Mouse (Mus musculus) limb, embryonic 14.5 days (tissue): ENCODE results near the gene Rgs12. TPM values are rescaled to one million over a fixed set of nuclear protein-coding genes. Genes with fewer than 3 reads are reported as not detected.
A peak's percentile ranks its signal among the peaks of the same experiment; 100 is the strongest.

Experiments
- ATAC-seq: fragments of 200-750 bp; cut with Nextera tagmentation; 2 replicates; pipeline ENCODE4 v1.8.0; 2017; ENCODE audit warnings: low read depth, moderate number of reproducible peaks, moderate TSS enrichment; ENCODE audit not compliant: low FRiP score
- DNase-seq: peaks from one replicate; pipeline ENCODE4 v3.0.0-alpha.2; 2015; ENCODE audit warnings: low spot score
- H3K27ac ChIP-seq: fragments of 300-500 bp; sonication (generic); replicated peaks from 2 replicates; pipeline ENCODE4 v1.5.1; 2014; ENCODE audit warnings: low read depth, mild to moderate bottlenecking, low read length, moderate library complexity, mixed read lengths
- H3K27me3 ChIP-seq: fragments of 300-500 bp; sonication (generic); 2 replicates; pipeline ENCODE4 v1.6.1; 2014; ENCODE audit warnings: low read length, mixed read lengths; ENCODE audit not compliant: control insufficient read depth, insufficient read depth
- H3K36me3 ChIP-seq: fragments of 300-500 bp; sonication (generic); 2 replicates; pipeline ENCODE4 v1.6.1; 2014; ENCODE audit warnings: mild to moderate bottlenecking, low read length, moderate library complexity, mixed read lengths; ENCODE audit not compliant: control insufficient read depth, insufficient read depth
- H3K4me1 ChIP-seq: fragments of 300-500 bp; sonication (generic); 2 replicates; pipeline ENCODE4 v1.6.1; 2014; ENCODE audit warnings: antibody characterized with exemption, low read length, mixed read lengths; ENCODE audit not compliant: control insufficient read depth, insufficient read depth
- H3K4me2 ChIP-seq: fragments of 300-500 bp; sonication (generic); replicated peaks from 2 replicates; pipeline ENCODE4 v1.6.1; 2014; ENCODE audit warnings: low read depth, mild to moderate bottlenecking, low read length, moderate library complexity; ENCODE audit not compliant: severe bottlenecking
- H3K4me3 ChIP-seq: fragments of 300-500 bp; sonication (generic); replicated peaks from 2 replicates; pipeline ENCODE4 v1.5.1; 2014; ENCODE audit warnings: low read length
- H3K9ac ChIP-seq: fragments of 300-500 bp; sonication (generic); 2 replicates; pipeline ENCODE4 v1.6.1; 2014; ENCODE audit warnings: mild to moderate bottlenecking, low read depth, low read length, moderate library complexity; ENCODE audit not compliant: severe bottlenecking
- H3K9me3 ChIP-seq: fragments of 300-500 bp; sonication (generic); 2 replicates; pipeline ENCODE4 v1.6.1; 2016; ENCODE audit warnings: low read length; ENCODE audit not compliant: control insufficient read depth
- POLR2A ChIP-seq: fragments of 200-500 bp; IDR thresholded peaks from 2 replicates; pipeline ENCODE4 v1.8.0; 2012; ENCODE audit warnings: inconsistent platforms, mild to moderate bottlenecking, moderate library complexity, borderline replicate concordance; ENCODE audit not compliant: insufficient read depth, insufficient read length; ENCODE audit errors: extremely low read depth
- WGBS: fragments of 180-500 bp; shearing (Covaris S2); extraction: QIAGEN DNeasy Blood & Tissue Kit; methylation state at CpG from one replicate; pipeline ENCODE4 v1.1.7; 2014; 5-methylcytosine and 5-hydroxymethylcytosine counted together
- polyA plus RNA-seq, 2 experiments: library from polyadenylated mRNA; depleted of rRNA in 1 of 2; stranded (reverse) in 1 of 2; unstranded in 1 of 2; fragments of >200 nt; fragmentation: Nextera tagmentation in 1 of 2; extraction: Ambion mirVana in 1 of 2; gene quantifications; 2 replicates each; pipeline versions ENCODE4 v1.2.1 to v1.2.3; 2012 to 2014

Gene Rgs12
- polyA plus RNA-seq, 2 experiments, result 32.6 to 40.4 TPM

GRCm38 (mm10) chr5:34927648-34928047 lies 21.6 kb upstream of the Rgs12 start:
- WGBS, result 88% methylated on average over 4 of the region's 4 CpGs
- Histone ChIP-seq H3K4me1 (peaks cover 17% of the 10 kb centered on the region), H3K27ac (no peak overlapping the region), H3K9ac (no peak overlapping the region), H3K36me3 (peaks cover 12% of the 10 kb centered on the region; the same call in 1 of the 2 replicates), H3K9me3 (no peaks in the 10 kb centered on the region), H3K4me3 (no peak overlapping the region), H3K27me3 (no peaks in the 10 kb centered on the region), H3K4me2 (no peak overlapping the region)
- no peak for DNase-seq
- no peak for ATAC-seq
- TF ChIP-seq POLR2A, result no peak

GRCm38 (mm10) chr5:34930151-34930975 lies 18.9 kb upstream of the Rgs12 start:
- ATAC-seq (no peak), DNase-seq (no peak)
- no peak for TF ChIP-seq POLR2A
- no peak overlapping the region for H3K4me3 ChIP-seq
- 87% methylated on average over 9 of the region's 9 CpGs for WGBS
- H3K27ac ChIP-seq, result no peak overlapping the region
- H3K4me1 ChIP-seq, result peaks cover 17% of the 10 kb centered on the region
- no peak overlapping the region; the same call in 1 of the 2 replicates for H3K4me2 ChIP-seq
- H3K36me3 ChIP-seq, result no peaks in the 10 kb centered on the region
- no peak overlapping the region for H3K9ac ChIP-seq
- H3K27me3 ChIP-seq, result no peaks in the 10 kb centered on the region
- no peaks in the 10 kb centered on the region for H3K9me3 ChIP-seq

GRCm38 (mm10) chr5:34931091-34931490 lies 18.2 kb upstream of the Rgs12 start:
- no peaks in the 10 kb centered on the region for H3K27me3 ChIP-seq
- H3K9ac ChIP-seq, result no peak overlapping the region
- ATAC-seq, result no peak
- WGBS, result 50% methylated on average over 2 of the region's 2 CpGs
- TF ChIP-seq POLR2A, result no peak
- no peak overlapping the region for H3K4me3 ChIP-seq
- H3K9me3 ChIP-seq, result no peaks in the 10 kb centered on the region
- no peaks in the 10 kb centered on the region for H3K36me3 ChIP-seq
- peaks cover 17% of the 10 kb centered on the region for H3K4me1 ChIP-seq
- 0 out of 2 replicates have a peak overlapping the region, but pooled peaks have one; percentile 53 for H3K27ac ChIP-seq
- no peak overlapping the region for H3K4me2 ChIP-seq
- no peak for DNase-seq

DNA sequence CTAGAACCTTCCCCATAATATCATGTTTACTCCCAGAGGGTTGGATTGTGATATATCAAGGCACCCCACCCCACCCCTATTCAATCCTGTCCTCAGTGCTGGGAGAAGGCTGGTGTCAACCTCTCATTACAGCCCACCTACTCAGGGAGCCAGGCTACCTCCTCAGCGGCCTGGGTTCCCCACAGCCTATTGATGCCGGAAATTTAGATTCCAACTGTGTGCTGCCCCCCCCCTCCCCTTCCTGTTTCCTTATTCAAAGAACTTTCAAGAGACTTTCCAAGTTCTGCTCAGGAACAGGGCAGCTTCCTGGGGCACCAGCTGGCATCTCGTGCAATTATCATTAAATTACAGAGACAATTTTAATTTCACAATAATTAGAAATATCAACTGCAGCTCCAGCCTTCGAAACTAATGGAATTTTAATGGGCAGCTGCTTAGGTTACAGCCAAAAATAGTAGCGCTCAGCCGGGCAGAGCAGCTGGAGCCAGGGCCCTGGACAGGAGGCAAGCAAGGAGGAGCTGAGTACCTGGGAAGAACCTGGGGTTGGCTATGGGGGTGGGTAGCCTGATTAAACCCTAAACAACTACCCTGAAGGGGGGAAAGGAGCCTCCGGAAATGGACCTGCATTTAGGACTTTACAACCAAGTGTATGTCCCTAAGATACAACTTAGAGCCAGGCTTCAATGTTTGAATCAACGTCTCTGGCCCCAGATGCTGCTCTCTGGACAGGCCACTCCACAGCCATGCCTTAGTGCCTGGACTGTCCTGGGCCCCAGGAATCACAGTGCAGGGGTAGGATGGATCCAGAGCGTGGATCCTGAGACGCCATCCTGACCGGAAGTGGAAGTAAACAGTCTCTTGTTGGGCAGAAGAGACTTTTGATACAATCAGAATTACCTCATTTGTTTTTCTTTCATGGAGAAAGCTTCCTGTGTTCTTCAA lies 17.5 kb upstream of the Rgs12 start:
- Histone ChIP-seq H3K4me2 (0 out of 2 replicates have a peak overlapping the region, but pooled peaks have one; percentile 8), H3K27ac (peak overlapping the region; percentile 53), H3K36me3 (no peaks in the 10 kb centered on the region), H3K4me3 (no peak overlapping the region), H3K4me1 (peaks cover 17% of the 10 kb centered on the region), H3K9me3 (no peaks in the 10 kb centered on the region), H3K27me3 (no peaks in the 10 kb centered on the region), H3K9ac (no peak overlapping the region)
- DNase-seq (no peak), ATAC-seq (no peak; the same call in 1 of the 2 replicates)
- 28% methylated on average over 11 of the region's 11 CpGs for WGBS
- no peak for TF ChIP-seq POLR2A

DNA sequence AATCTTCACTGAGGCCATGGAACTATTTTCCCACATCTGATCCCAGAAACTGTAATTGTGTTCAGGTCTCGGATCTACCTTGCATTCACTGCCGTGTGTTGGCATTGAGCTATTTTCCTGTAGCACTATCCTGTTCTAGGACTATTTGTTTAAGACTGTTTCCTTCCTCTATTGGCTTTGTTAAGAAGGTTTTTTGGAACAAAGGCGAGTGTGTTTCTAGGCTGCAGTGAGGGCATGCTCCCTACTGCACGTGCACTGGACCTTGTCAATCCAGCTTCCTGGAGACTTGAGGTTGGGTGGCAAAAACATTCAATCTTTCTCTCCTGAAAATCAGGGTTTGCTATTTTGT lies 16.8 kb upstream of the Rgs12 start:
- no peak for ATAC-seq
- no peak overlapping the region for H3K9ac ChIP-seq
- H3K4me2 ChIP-seq, result no peak overlapping the region
- no peaks in the 10 kb centered on the region for H3K36me3 ChIP-seq
- H3K9me3 ChIP-seq, result no peaks in the 10 kb centered on the region
- no peak for TF ChIP-seq POLR2A
- DNase-seq, result no peak
- peaks cover 17% of the 10 kb centered on the region for H3K4me1 ChIP-seq
- H3K27ac ChIP-seq, result peak overlapping the region; percentile 53; the same call in 1 of the 2 replicates
- H3K27me3 ChIP-seq, result no peaks in the 10 kb centered on the region
- no peak overlapping the region for H3K4me3 ChIP-seq
- 68% methylated on average over 4 of the region's 4 CpGs for WGBS
